Mouse (Mus musculus): ENCODE measurements around the gene Dnajb4. TPM values are rescaled to one million over a fixed set of nuclear protein-coding genes. Genes with fewer than 3 reads are reported as not detected.
A peak's percentile ranks its signal among the peaks of the same experiment; 100 is the strongest.

Dnajb4 gene
- polyA plus RNA-seq, 1 experiment: 94.2 TPM

- Histone ChIP-seq H3K4me3 (ENCODE audit: insufficient read depth, low read length) (no peak overlapping the region), H3K27ac (ENCODE audit: insufficient read depth, low read length) (no peak overlapping the region; the same call in 1 of the 2 replicates), H3K4me1 (ENCODE audit: control insufficient read depth, insufficient read depth, low read length) (0 out of 2 replicates have a peak, but pooled peaks cover 3% of the 10 kb centered on the region)
- TF ChIP-seq POLR2A (IDR thresholded peaks at IDR 0.05; ENCODE audit: low read depth, low read length): no peak
- no peak for TF ChIP-seq CTCF (IDR thresholded peaks at IDR 0.05; ENCODE audit: borderline replicate concordance, insufficient read depth, low read length)
Measured at GRCm38 (mm10) chr3:152235805-152236204, 25.7 kb upstream of the Dnajb4 start.

DNA sequence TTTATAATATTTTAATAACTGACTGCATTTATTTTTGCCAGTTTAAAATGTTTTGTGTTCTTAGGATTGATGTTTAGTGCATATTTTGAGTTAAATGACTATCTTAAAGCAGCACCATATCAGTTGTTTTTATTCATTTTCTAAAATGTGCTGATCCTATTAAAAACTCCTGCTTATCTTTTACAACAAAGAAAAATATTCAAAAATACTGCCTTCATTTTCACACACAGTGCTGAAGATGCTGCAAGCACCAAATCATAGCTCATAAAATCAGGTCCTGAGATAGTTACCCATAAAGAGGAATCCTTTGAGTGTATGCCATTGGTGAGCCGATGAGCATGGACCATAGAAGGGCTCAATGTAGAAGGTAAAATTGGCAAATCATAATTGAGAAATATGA is 25.1 kb upstream of the Dnajb4 start:
- no peak overlapping the region; the same call in 1 of the 2 replicates for H3K27ac ChIP-seq (ENCODE audit: insufficient read depth, low read length)
- H3K4me3 ChIP-seq (ENCODE audit: insufficient read depth, low read length): no peak overlapping the region
- TF ChIP-seq CTCF (IDR thresholded peaks at IDR 0.05; ENCODE audit: borderline replicate concordance, insufficient read depth, low read length): no peak
- no peak for TF ChIP-seq POLR2A (IDR thresholded peaks at IDR 0.05; ENCODE audit: low read depth, low read length)
- 0 out of 2 replicates have a peak, but pooled peaks cover 3% of the 10 kb centered on the region for H3K4me1 ChIP-seq (ENCODE audit: control insufficient read depth, insufficient read depth, low read length)

- H3K27ac ChIP-seq (ENCODE audit: insufficient read depth, low read length): peak overlapping the region; percentile 29
- TF ChIP-seq CTCF (IDR thresholded peaks at IDR 0.05; ENCODE audit: borderline replicate concordance, insufficient read depth, low read length) (no peak), POLR2A (IDR thresholded peaks at IDR 0.05; ENCODE audit: low read depth, low read length) (no peak)
- no peak overlapping the region for H3K4me3 ChIP-seq (ENCODE audit: insufficient read depth, low read length)
- no peaks in the 10 kb centered on the region for H3K4me1 ChIP-seq (ENCODE audit: control insufficient read depth, insufficient read depth, low read length)
Measured at GRCm38 (mm10) chr3:152231333-152232100, 21.4 kb upstream of the Dnajb4 start.

DNA sequence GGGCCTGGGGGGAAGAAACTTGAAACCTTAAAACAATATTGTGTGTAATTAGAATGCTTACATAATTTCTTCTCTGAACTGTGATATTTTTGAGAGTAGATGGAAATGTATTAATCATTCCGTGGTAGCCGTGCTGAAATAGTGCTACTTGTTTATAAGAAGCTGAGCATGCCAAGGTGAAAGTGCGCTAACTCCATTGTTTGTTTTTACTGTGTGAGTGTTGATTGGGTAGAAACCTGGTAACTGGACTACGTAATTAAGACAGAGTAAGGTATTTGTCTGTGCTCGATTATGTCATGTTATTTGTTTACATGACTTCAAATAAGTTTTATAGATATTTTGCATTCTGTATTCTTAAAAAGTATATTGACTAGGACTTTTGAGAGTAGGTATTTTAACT is 19.2 kb upstream of the Dnajb4 start:
- no peaks in the 10 kb centered on the region for H3K4me1 ChIP-seq (ENCODE audit: control insufficient read depth, insufficient read depth, low read length)
- no peak overlapping the region for H3K27ac ChIP-seq (ENCODE audit: insufficient read depth, low read length)
- TF ChIP-seq CTCF (IDR thresholded peaks at IDR 0.05; ENCODE audit: borderline replicate concordance, insufficient read depth, low read length) (no peak), POLR2A (IDR thresholded peaks at IDR 0.05; ENCODE audit: low read depth, low read length) (no peak)
- H3K4me3 ChIP-seq (ENCODE audit: insufficient read depth, low read length): no peak overlapping the region

- no peaks in the 10 kb centered on the region for H3K4me1 ChIP-seq (ENCODE audit: control insufficient read depth, insufficient read depth, low read length)
- TF ChIP-seq CTCF (IDR thresholded peaks at IDR 0.05; ENCODE audit: borderline replicate concordance, insufficient read depth, low read length) (no peak), POLR2A (IDR thresholded peaks at IDR 0.05; ENCODE audit: low read depth, low read length) (no peak)
- H3K27ac ChIP-seq (ENCODE audit: insufficient read depth, low read length): no peak overlapping the region
- no peak overlapping the region for H3K4me3 ChIP-seq (ENCODE audit: insufficient read depth, low read length)
Measured at GRCm38 (mm10) chr3:152228843-152229242, 18.7 kb upstream of the Dnajb4 start.

DNA sequence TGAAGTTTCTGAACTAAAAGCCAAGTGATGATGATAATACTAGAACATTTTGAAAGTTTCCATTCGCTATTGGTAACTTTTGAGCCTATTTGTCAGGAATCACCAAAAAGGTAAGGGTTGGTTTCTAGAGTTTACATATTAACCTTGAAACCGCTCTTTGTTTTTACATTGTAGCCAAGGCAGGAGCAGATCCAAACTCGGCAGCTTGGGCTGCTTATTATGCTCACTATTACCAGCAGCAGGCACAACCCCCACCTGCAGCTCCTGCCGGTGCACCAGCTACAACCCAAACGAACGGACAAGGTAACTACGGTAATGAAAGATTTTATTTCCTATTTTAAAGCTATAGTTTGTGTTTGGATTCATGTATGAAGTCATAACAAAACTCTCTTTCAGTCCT is 15.8 kb upstream of the Dnajb4 start:
- Histone ChIP-seq H3K4me1 (ENCODE audit: control insufficient read depth, insufficient read depth, low read length) (no peaks in the 10 kb centered on the region), H3K27ac (ENCODE audit: insufficient read depth, low read length) (no peak overlapping the region), H3K4me3 (ENCODE audit: insufficient read depth, low read length) (no peak overlapping the region)
- no peak for TF ChIP-seq CTCF (IDR thresholded peaks at IDR 0.05; ENCODE audit: borderline replicate concordance, insufficient read depth, low read length)
- no peak for TF ChIP-seq POLR2A (IDR thresholded peaks at IDR 0.05; ENCODE audit: low read depth, low read length)

GRCm38 (mm10) chr3:152224918-152225317 is 14.8 kb upstream of the Dnajb4 start:
- H3K4me1 ChIP-seq (ENCODE audit: control insufficient read depth, insufficient read depth, low read length): no peaks in the 10 kb centered on the region
- no peak overlapping the region for H3K4me3 ChIP-seq (ENCODE audit: insufficient read depth, low read length)
- TF ChIP-seq CTCF (IDR thresholded peaks at IDR 0.05; ENCODE audit: borderline replicate concordance, insufficient read depth, low read length) (no peak), POLR2A (IDR thresholded peaks at IDR 0.05; ENCODE audit: low read depth, low read length) (no peak)
- H3K27ac ChIP-seq (ENCODE audit: insufficient read depth, low read length): no peak overlapping the region

DNA sequence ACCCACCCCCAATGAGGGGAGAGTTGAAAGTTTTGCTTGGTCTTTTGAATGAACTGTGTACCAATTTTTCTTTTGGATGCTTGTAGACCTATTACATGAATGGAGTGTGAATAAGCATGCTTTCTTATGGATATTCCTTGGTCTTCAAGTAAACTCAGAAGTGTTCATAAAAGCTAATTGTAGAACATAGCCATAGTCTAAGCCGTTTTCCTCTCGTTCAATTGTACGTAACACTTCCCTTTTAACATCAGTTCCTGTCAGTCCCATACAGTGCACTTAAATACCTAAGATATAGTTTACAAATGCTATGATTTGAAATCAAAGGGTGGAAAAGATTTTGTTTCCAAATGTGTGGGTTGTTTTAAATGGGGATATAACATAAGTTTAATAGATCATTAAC is 3.3 kb upstream of the Dnajb4 start:
- Histone ChIP-seq H3K4me1 (ENCODE audit: control insufficient read depth, insufficient read depth, low read length) (0 out of 2 replicates have a peak, but pooled peaks cover 2% of the 10 kb centered on the region), H3K4me3 (ENCODE audit: insufficient read depth, low read length) (peak overlapping the region; percentile 26), H3K27ac (ENCODE audit: insufficient read depth, low read length) (no peak overlapping the region)
- TF ChIP-seq POLR2A (IDR thresholded peaks at IDR 0.05; ENCODE audit: low read depth, low read length) (no peak), CTCF (IDR thresholded peaks at IDR 0.05; ENCODE audit: borderline replicate concordance, insufficient read depth, low read length) (no peak)

DNA sequence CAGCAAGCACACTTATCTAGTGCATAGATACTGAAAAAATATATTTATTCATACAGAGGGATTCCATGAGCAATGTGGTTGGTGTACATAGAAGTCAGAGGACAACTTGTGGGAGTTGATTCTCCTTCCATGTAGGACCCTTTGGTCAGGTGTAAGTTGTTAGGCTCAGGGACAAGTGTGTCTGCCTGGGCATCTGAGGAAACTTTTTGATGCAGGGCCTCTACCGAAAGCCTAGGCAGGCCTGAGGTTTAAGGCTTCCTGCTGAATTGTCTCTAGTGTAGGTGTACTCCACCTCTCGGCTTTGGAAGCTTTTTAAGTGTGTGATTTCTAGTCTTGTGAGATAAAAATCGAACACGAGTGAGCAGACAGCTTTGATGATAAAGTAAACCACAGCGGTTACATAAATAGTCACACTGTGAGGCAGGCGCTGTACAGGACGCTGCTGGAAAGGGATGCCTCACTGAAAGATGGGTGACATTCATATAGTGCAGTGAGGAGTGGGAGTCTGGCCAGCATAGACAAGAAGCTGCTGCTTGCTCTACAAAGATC is 1.7 kb upstream of the Dnajb4 start:
- Histone ChIP-seq H3K27ac (ENCODE audit: insufficient read depth, low read length) (0 out of 2 replicates have a peak overlapping the region, but pooled peaks have one; percentile 10), H3K4me1 (ENCODE audit: control insufficient read depth, insufficient read depth, low read length) (peaks cover 6% of the 10 kb centered on the region; the same call in 1 of the 2 replicates), H3K4me3 (ENCODE audit: insufficient read depth, low read length) (peak overlapping the region; percentile 99)
- TF ChIP-seq CTCF (IDR thresholded peaks at IDR 0.05; ENCODE audit: borderline replicate concordance, insufficient read depth, low read length) (no peak), POLR2A (IDR thresholded peaks at IDR 0.05; ENCODE audit: low read depth, low read length) (no peak; the same call in none of the 2 replicates)

All from embryonic fibroblast, embryonic 13.5 days (primary cell).